Mouse (Mus musculus): ENCODE results near the gene Rpl27.
"Not testable (repeated sequence)": the region's sequence is repeated elsewhere in the genome, so short reads cannot be mapped to it uniquely, and the experiment has no call there.

Rpl27 gene

GRCm38 (mm10) chr11:101447786-101448185 is 5.7 kb downstream of the Rpl27 start:
- no peak for DNase-seq (ENCODE audit: extremely low read depth, low read depth, low spot score)

GRCm38 (mm10) chr11:101448274-101448746 is 6.2 kb downstream of the Rpl27 start, which contains the start of gene Ifi35:
TSS of gene Ifi35 (plus strand) at chr11:101448407.
- no peak for DNase-seq (ENCODE audit: extremely low read depth, low read depth, low spot score)

GRCm38 (mm10) chr11:101448899-101449298 is 6.8 kb downstream of the Rpl27 start:
- DNase-seq (ENCODE audit: extremely low read depth, low read depth, low spot score), result no peak

GRCm38 (mm10) chr11:101449596-101449995 is 7.5 kb downstream of the Rpl27 start:
- DNase-seq (ENCODE audit: extremely low read depth, low read depth, low spot score), result not testable (repeated sequence)

- no peak for DNase-seq (ENCODE audit: extremely low read depth, low read depth, low spot score)
Measured at GRCm38 (mm10) chr11:101450394-101450793, 8.3 kb downstream of the Rpl27 start.

- DNase-seq (ENCODE audit: extremely low read depth, low read depth, low spot score), result peak; percentile 81
Measured at GRCm38 (mm10) chr11:101451536-101451935, 9.4 kb downstream of the Rpl27 start.

GRCm38 (mm10) chr11:101452093-101452774 is 10.1 kb downstream of the Rpl27 start:
- no peak for DNase-seq (ENCODE audit: extremely low read depth, low read depth, low spot score)

- no peak for DNase-seq (ENCODE audit: extremely low read depth, low read depth, low spot score)
Measured at GRCm38 (mm10) chr11:101454702-101455101, 12.6 kb downstream of the Rpl27 start.

- no peak for DNase-seq (ENCODE audit: extremely low read depth, low read depth, low spot score)
Measured at GRCm38 (mm10) chr11:101455627-101456026, 13.5 kb downstream of the Rpl27 start.

GRCm38 (mm10) chr11:101457631-101458030 is 15.5 kb downstream of the Rpl27 start:
- no peak for DNase-seq (ENCODE audit: extremely low read depth, low read depth, low spot score)

- DNase-seq (ENCODE audit: extremely low read depth, low read depth, low spot score), result no peak
Measured at GRCm38 (mm10) chr11:101458217-101458616, 16.1 kb downstream of the Rpl27 start.

- no peak for DNase-seq (ENCODE audit: extremely low read depth, low read depth, low spot score)
Measured at GRCm38 (mm10) chr11:101459716-101460115, 17.6 kb downstream of the Rpl27 start.

- DNase-seq (ENCODE audit: extremely low read depth, low read depth, low spot score), result no peak
Measured at GRCm38 (mm10) chr11:101460321-101460720, 18.2 kb downstream of the Rpl27 start.

GRCm38 (mm10) chr11:101462141-101462540 is 20.0 kb downstream of the Rpl27 start:
- DNase-seq (ENCODE audit: extremely low read depth, low read depth, low spot score), result no peak

- no peak for DNase-seq (ENCODE audit: extremely low read depth, low read depth, low spot score)
Measured at GRCm38 (mm10) chr11:101462583-101463440, 20.7 kb downstream of the Rpl27 start.

- DNase-seq (ENCODE audit: extremely low read depth, low read depth, low spot score), result no peak
Measured at GRCm38 (mm10) chr11:101464211-101465100, 22.4 kb downstream of the Rpl27 start, which contains the start of gene Rnd2. TSS of gene Rnd2 (plus strand) at chr11:101464999.

- DNase-seq (ENCODE audit: extremely low read depth, low read depth, low spot score), result no peak
Measured at GRCm38 (mm10) chr11:101465101-101465868, 23.2 kb downstream of the Rpl27 start.

- DNase-seq (ENCODE audit: extremely low read depth, low read depth, low spot score), result no peak
Measured at GRCm38 (mm10) chr11:101465869-101466551, 23.9 kb downstream of the Rpl27 start, which contains the start of gene Vat1. TSS of gene Vat1 (minus strand) at chr11:101466230.

GRCm38 (mm10) chr11:101466552-101466950 is 24.5 kb downstream of the Rpl27 start:
- not testable (repeated sequence) for DNase-seq (ENCODE audit: extremely low read depth, low read depth, low spot score)

Data from fat pad, adult 2 months (tissue).